Mouse (Mus musculus) G1E-ER4 (cell line): ENCODE results near the gene H2-Oa. TPM values are rescaled to one million over a fixed set of nuclear protein-coding genes. Genes with fewer than 3 reads are reported as not detected.

Experiments
- GATA1 ChIP-seq: IDR thresholded peaks from one replicate; pipeline ENCODE4 v1.8.0; 2012; ENCODE audit warnings: low read length, inconsistent platforms
- polyA plus RNA-seq: library from polyadenylated mRNA; stranded (reverse); fragments of >175 nt; gene quantifications from 2 replicates; pipeline ENCODE4 v1.2.3, GENCODE M21; 2012

Gene H2-Oa
- polyA plus RNA-seq, 1 experiment = not detected

- no peak for TF ChIP-seq GATA1
Measured at GRCm38 (mm10) chr17:34096497-34097010, 4.4 kb downstream of the H2-Oa start.

GRCm38 (mm10) chr17:34097272-34097671 is 5.1 kb downstream of the H2-Oa start:
- no peak for TF ChIP-seq GATA1

- no peak for TF ChIP-seq GATA1
Measured at GRCm38 (mm10) chr17:34098709-34099479, 6.8 kb downstream of the H2-Oa start.

GRCm38 (mm10) chr17:34099531-34099930 is 7.4 kb downstream of the H2-Oa start:
- TF ChIP-seq GATA1 = no peak

GRCm38 (mm10) chr17:34101185-34101584 is 9.0 kb downstream of the H2-Oa start:
- no peak for TF ChIP-seq GATA1

GRCm38 (mm10) chr17:34101604-34102032 is 9.5 kb downstream of the H2-Oa start:
- no peak for TF ChIP-seq GATA1

- no peak for TF ChIP-seq GATA1
Measured at GRCm38 (mm10) chr17:34102831-34103230, 10.7 kb downstream of the H2-Oa start.

- no peak for TF ChIP-seq GATA1
Measured at GRCm38 (mm10) chr17:34104804-34105203, 12.7 kb downstream of the H2-Oa start.

GRCm38 (mm10) chr17:34106555-34106954 is 14.4 kb downstream of the H2-Oa start:
- no peak for TF ChIP-seq GATA1

- no peak for TF ChIP-seq GATA1
Measured at GRCm38 (mm10) chr17:34107109-34107867, 15.1 kb downstream of the H2-Oa start.

GRCm38 (mm10) chr17:34108460-34108859 is 16.3 kb downstream of the H2-Oa start:
- TF ChIP-seq GATA1 = no peak

- TF ChIP-seq GATA1 = no peak
Measured at GRCm38 (mm10) chr17:34109038-34109805, 17.1 kb downstream of the H2-Oa start.

GRCm38 (mm10) chr17:34109806-34110195 is 17.7 kb downstream of the H2-Oa start:
- TF ChIP-seq GATA1 = no peak

- no peak for TF ChIP-seq GATA1
Measured at GRCm38 (mm10) chr17:34110309-34110708, 18.2 kb downstream of the H2-Oa start.

- no peak for TF ChIP-seq GATA1
Measured at GRCm38 (mm10) chr17:34114114-34114513, 22.0 kb downstream of the H2-Oa start.
